ENCODE assay signal across 21 mouse cellular contexts in genomic region chr17:88284477-88284876, GRCm38 (mm10).
A peak's percentile ranks its signal among the peaks of the same experiment; 100 is the strongest.
DNase-seq lines count a peak whose midpoint lies in the region; ATAC-seq and TF ChIP-seq lines count a peak whose summit lies in the region.
"Had no signal": no experiment of that assay in that cellular context is flagged by ENCODE, and none has a peak within 500 bp of the region (broad histone marks: within the 10 kb centered on the region; RNA-seq: fewer than 3 reads in every experiment).

No protein-coding gene starts in this region.

- peak; percentile 8 to 9 for DNase-seq in spleen, adult 2 months (ENCODE audit: low read depth in 1 of 2, low spot score in 2 of 2)
- DNase-seq in spleen, postnatal 10 days (ENCODE audit: low spot score in 2 of 2): no peak
- DNase-seq in CH12.LX (ENCODE audit: extremely low read depth): no peak
- no peak for DNase-seq in kidney, adult 11 months
- no peak for DNase-seq in thymus, adult 18-20 months
- DNase-seq: adrenal gland, postnatal 14 days; cerebellum, adult 11-12 months; cerebellum, adult 9-10 months; cerebellum, postnatal 25 days; forebrain, postnatal 0 days; gastrocnemius, adult 2 months; gastrocnemius, postnatal 25 days; heart, adult 18-20 months; heart, postnatal 10 days had no signal

- 54% methylated on average over 3 of the region's 3 CpGs for WGBS in spleen, adult 2 months
- 86% methylated on average over 3 of the region's 3 CpGs for WGBS in forebrain, embryonic 13.5 days

- in situ Hi-C loops in CH12.LX (cut with MboI; ENCODE audit: low pct_ligation_motif_present, low pct_unique_long_range_greater_than_20kb, low sequenced_read_pairs): no loop called here

- H3K27me3 ChIP-seq in spleen, adult 2 months (ENCODE audit: control insufficient read depth, insufficient read depth, low read length): no peaks in the 10 kb centered on the region
- H3K27me3 ChIP-seq in CH12.LX (replicated peaks): no peaks in the 10 kb centered on the region
- no peaks in the 10 kb centered on the region for H3K27me3 ChIP-seq in forebrain, embryonic 13.5 days
- H3K27me3 ChIP-seq: embryonic facial prominence, embryonic 13.5 days; forebrain, embryonic 12.5 days; hindbrain, embryonic 13.5 days had no signal

- TF ChIP-seq RAD21 in CH12.LX (IDR thresholded peaks at IDR 0.05; ENCODE audit: low read depth, low read length): no peak

- TF ChIP-seq EP300 in CH12.LX (IDR thresholded peaks at IDR 0.05; ENCODE audit: low read length): peak; percentile 58; the same call in 1 of the 2 replicates

- no peak for TF ChIP-seq POLR2A in spleen, adult 2 months (IDR thresholded peaks at IDR 0.05; ENCODE audit: low read depth, low read length)
- TF ChIP-seq POLR2A in CH12.LX (IDR thresholded peaks at IDR 0.05; ENCODE audit: low read depth, low read length): no peak

- peak; percentile 58 for ATAC-seq in megakaryocyte progenitor cell, adult 5-6 weeks (replicated peaks; ENCODE audit: poor library complexity)
- no peak for ATAC-seq in forebrain, embryonic 13.5 days
- ATAC-seq: CD4-positive, CD25-positive, alpha-beta regulatory T cell, adult 4 months; forebrain, postnatal 0 days had no signal

- H3K9me3 ChIP-seq in CH12.LX (replicated peaks; ENCODE audit: low read length): peaks cover 14% of the 10 kb centered on the region
- peaks cover 13% of the 10 kb centered on the region for H3K9me3 ChIP-seq in forebrain, embryonic 13.5 days (replicated peaks)

- no peak overlapping the region for H3K4me2 ChIP-seq in CH12.LX (ENCODE audit: insufficient read depth, low read depth, poor library complexity, severe bottlenecking)
- no peak overlapping the region for H3K4me2 ChIP-seq in forebrain, embryonic 13.5 days
- H3K4me2 ChIP-seq: embryonic facial prominence, embryonic 13.5 days; forebrain, embryonic 12.5 days; hindbrain, embryonic 13.5 days had no signal

- H3K79me2 ChIP-seq in CH12.LX (replicated peaks; ENCODE audit: control insufficient read depth, extremely low read depth, insufficient read depth, poor library complexity, severe bottlenecking): no peaks in the 10 kb centered on the region

- TF ChIP-seq CTCF in spleen, adult 2 months (IDR thresholded peaks at IDR 0.05; ENCODE audit: extremely low read depth, insufficient read depth, insufficient read length, insufficient replicate concordance): no peak
- TF ChIP-seq CTCF in CH12.LX (conservative IDR thresholded peaks at IDR 0.05 in 1 of 2, IDR thresholded peaks at IDR 0.05 in 1 of 2; ENCODE audit: low read depth in 2 of 2, low read length in 2 of 2): no peak

- no peaks in the 10 kb centered on the region for H3K36me3 ChIP-seq in spleen, adult 2 months (ENCODE audit: control insufficient read depth, insufficient read depth, low read length)
- H3K36me3 ChIP-seq in CH12.LX (replicated peaks in 1 of 2; ENCODE audit: control insufficient read depth in 1 of 2, insufficient read depth in 1 of 2, low read length in 1 of 2): no peaks in the 10 kb centered on the region
- no peaks in the 10 kb centered on the region for H3K36me3 ChIP-seq in forebrain, embryonic 13.5 days (ENCODE audit: poor library complexity, severe bottlenecking)
- H3K36me3 ChIP-seq: embryonic facial prominence, embryonic 13.5 days; forebrain, embryonic 12.5 days; heart, embryonic 10.5 days; hindbrain, embryonic 13.5 days had no signal

- peaks cover 3% of the 10 kb centered on the region; the same call in 1 of the 2 replicates for H3K4me1 ChIP-seq in spleen, adult 2 months (ENCODE audit: control insufficient read depth, insufficient read depth, insufficient read length)
- peaks cover 5 to 10% of the 10 kb centered on the region in 2 experiments; a peak in 3 of 4 replicates for H3K4me1 ChIP-seq in CH12.LX (ENCODE audit: control insufficient read depth in 1 of 2, insufficient read depth in 2 of 2)
- H3K4me1 ChIP-seq in forebrain, embryonic 13.5 days: no peaks in the 10 kb centered on the region
- H3K4me1 ChIP-seq: embryonic facial prominence, embryonic 13.5 days; forebrain, embryonic 12.5 days; heart, embryonic 10.5 days; hindbrain, embryonic 13.5 days had no signal

- dilution Hi-C loops in CH12.LX (cut with MboI; ENCODE audit: extremely low pct_ligation_motif_present, extremely low pct_unique_long_range_greater_than_20kb, low sequenced_read_pairs): no loop called here

- H3K4me3 ChIP-seq in spleen, adult 2 months (ENCODE audit: extremely low read depth, insufficient read depth, insufficient read length): no peak overlapping the region
- H3K4me3 ChIP-seq in CH12.LX (replicated peaks in 1 of 3; ENCODE audit: low read depth in 2 of 3, low read length in 2 of 3, poor library complexity in 1 of 3): no peak overlapping the region
- no peak overlapping the region for H3K4me3 ChIP-seq in forebrain, embryonic 13.5 days
- H3K4me3 ChIP-seq: embryonic facial prominence, embryonic 13.5 days; forebrain, embryonic 12.5 days; gastrocnemius, adult 2 months; heart, embryonic 10.5 days; hindbrain, embryonic 13.5 days had no signal

- no peak overlapping the region for H3K9ac ChIP-seq in CH12.LX (ENCODE audit: insufficient read depth, low read depth)
- no peak overlapping the region for H3K9ac ChIP-seq in forebrain, embryonic 13.5 days
- H3K9ac ChIP-seq: embryonic facial prominence, embryonic 13.5 days; forebrain, embryonic 12.5 days; forebrain, postnatal 0 days; hindbrain, embryonic 13.5 days had no signal

- no peak overlapping the region for H3K27ac ChIP-seq in spleen, adult 2 months (ENCODE audit: insufficient read depth, low read length)
- H3K27ac ChIP-seq in CH12.LX (ENCODE audit: insufficient read depth, low read depth): no peak overlapping the region
- no peak overlapping the region for H3K27ac ChIP-seq in forebrain, embryonic 13.5 days
- H3K27ac ChIP-seq: embryonic facial prominence, embryonic 13.5 days; forebrain, embryonic 12.5 days; gastrocnemius, adult 2 months; heart, embryonic 10.5 days; hindbrain, embryonic 13.5 days had no signal

TF ChIP-seq in CH12.LX, 34 proteins besides CTCF, POLR2A, EP300 and RAD21:
- no peak for TF ChIP-seq JUND (conservative IDR thresholded peaks at IDR 0.05; ENCODE audit: low read depth, low read length)
- TF ChIP-seq USF2 (conservative IDR thresholded peaks at IDR 0.05; ENCODE audit: low read depth, low read length): no peak
- TF ChIP-seq MEF2A (IDR thresholded peaks at IDR 0.05; ENCODE audit: borderline replicate concordance, low read depth, low read length): no peak
- no peak for TF ChIP-seq CHD2 (IDR thresholded peaks at IDR 0.05; ENCODE audit: low read length)
- TF ChIP-seq IRF4 (IDR thresholded peaks at IDR 0.05; ENCODE audit: low read depth, low read length): peak; percentile 41; the same call in 1 of the 2 replicates

Comparison
In these comparisons a context has a peak if more than half of its experiments do, and no peak if none do; other contexts are left out.
1. DNase-seq: peak in spleen, adult 2 months (2 of 2); none in spleen, postnatal 10 days (0 of 2), CH12.LX (single experiment), kidney, adult 11 months (single experiment) and thymus, adult 18-20 months (0 of 2).